Mouse (Mus musculus) kidney, postnatal 14 days (tissue): ENCODE results near the gene Rhbdf2.
A peak's percentile ranks its signal among the peaks of the same experiment; 100 is the strongest.
"Not testable (repeated sequence)": the region's sequence is repeated elsewhere in the genome, so short reads cannot be mapped to it uniquely, and the experiment has no call there.

Experiments
- DNase-seq: peaks from one replicate; pipeline ENCODE4 v3.0.0; 2022; ENCODE audit warnings: mixed read lengths

The Rhbdf2 gene

GRCm38 (mm10) chr11:116643579-116644224 lies 16.9 kb upstream of the Rhbdf2 start:
- DNase-seq = no peak

DNA sequence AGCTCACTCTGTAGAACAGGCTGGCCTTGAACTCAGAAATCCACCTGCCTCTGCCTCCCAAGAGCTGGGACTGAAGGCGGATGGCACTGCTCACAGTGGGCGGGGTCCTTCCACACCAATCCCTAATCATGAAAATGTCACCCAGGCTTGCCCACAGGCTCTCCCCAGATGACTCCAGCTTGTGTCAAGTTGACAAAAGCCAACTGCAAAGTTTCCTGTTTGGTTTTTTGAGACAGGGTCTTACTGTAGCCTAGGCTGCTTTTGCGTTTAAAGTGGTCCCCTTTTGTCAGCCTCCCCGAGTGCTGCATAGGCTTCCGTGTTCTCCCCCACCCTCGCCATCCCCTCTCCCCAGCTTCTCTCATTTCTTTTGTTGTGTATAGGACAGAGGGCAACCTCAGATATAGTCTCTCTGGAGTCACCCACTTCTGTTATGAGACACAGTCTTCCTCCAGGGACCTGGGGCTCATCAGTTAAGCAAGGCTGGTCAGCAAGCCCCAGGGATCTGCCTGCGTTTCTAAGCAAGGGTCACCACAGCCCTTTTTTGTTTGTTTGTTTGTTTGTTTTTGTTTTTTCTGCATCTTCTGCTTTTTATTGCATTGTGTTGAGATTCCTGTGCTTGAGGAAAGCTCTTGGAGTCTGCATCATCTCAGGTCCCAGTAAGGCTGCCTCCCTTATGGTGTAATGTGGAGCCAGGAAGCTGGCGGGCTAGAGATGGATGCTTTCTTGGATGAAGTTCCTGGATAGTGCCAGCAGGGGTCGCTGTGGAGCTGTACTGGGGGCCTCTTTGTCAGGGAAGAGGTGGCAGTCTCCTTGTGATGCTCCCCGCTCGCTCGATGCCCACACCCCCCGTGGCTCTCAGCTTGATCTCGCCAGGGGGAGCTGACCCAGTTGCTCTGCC lies 16.1 kb upstream of the Rhbdf2 start:
- DNase-seq = peak; percentile 86

- DNase-seq = no peak
Observed at GRCm38 (mm10) chr11:116641731-116642130, 14.9 kb upstream of the Rhbdf2 start.

GRCm38 (mm10) chr11:116641168-116641567 lies 14.3 kb upstream of the Rhbdf2 start:
- DNase-seq = no peak

DNA sequence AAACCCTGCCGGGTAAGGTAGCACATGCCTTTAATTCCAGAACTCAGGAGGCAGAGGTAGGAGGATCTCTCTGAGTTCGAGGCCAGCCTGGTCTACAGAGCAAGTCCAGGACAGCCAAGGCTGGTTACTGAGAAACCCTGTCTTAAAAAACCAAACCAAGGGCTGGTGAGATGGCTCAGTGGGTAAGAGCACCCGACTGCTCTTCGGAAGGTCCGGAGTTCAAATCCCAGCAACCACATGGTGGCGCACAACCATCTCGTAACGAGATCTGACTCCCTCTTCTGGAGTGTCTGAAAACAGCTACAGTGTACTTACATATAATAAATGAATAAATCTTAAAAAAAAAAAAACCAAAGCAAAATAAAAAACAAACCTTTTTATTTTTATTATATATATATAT lies 9.8 kb upstream of the Rhbdf2 start:
- DNase-seq = not testable (repeated sequence)

DNA sequence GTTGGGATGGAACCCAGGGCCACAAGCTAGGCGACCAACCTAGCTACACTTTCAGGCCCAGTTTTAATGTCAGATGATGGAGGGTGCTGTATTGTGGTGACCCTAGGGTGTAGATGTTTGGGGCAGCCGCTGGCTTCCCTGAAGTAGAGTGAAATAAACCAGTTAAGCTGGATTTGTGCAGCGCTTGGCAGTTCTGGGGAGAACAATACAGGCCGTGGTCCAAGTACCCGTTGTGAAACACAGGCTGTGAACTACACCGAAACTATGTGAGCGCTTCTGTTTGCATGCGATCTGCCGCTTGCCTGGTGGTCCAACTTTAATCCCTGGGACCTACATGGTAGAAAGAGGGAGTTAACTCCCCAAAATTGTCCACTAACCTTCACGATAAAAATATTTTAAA lies 6.1 kb upstream of the Rhbdf2 start:
- DNase-seq = no peak

DNA sequence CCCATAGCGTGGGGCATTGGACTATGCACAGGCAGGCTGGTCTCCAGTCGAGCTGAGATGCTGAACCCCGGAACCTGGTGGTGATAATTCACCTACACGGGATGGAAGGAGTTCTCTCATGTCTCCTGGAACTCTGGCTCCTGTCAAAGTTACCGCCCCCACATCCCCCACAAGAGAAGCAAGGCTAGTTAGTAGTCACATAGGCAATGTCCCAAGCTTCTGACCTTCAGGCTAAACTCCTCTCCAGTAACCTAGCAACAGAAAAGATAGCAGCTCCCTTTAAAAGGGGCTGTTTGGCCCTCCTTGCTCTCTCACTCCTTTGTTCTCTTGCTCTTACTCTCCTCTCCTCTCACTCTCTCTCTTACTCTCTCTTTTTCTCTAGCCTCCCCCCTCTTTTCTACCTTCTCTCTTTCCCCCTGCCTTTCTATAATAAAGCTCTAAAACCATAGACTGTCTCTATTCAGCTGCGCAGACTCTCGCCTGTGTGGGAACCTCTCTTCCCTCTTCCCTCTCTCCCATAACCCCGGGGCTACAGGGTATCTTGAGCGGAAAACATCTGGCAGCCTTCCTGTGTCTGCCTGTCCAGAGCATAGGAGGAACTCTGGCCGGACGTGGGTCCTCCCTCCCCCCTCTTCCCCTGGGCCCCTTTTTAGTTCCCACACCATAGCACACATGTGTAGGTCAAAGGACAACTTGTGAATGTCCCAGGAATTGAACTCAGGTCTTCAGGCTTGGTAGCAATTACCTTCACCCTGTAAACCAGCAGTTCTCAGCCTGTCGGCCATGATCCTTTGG lies 3.5 kb upstream of the Rhbdf2 start:
- peak; percentile 40 for DNase-seq

DNA sequence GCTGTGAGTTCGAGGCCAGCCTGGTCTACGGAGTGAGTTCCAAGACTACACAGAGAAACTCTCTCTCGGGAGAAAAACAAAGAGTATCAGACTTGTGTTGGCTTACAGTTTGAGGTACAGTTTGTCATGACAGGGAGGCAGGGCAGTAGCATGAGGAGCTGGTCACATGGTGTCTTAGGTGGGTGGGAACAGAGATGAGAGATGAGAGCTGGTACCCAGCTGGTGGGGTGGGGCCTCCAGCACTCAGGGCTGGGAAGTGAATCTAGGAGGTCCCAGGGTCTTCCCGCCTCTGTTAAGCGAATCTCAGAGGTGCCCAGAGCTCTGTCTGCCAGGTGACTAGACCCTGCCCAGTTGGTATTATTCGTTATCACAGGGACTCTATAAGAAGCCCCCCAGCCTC lies 2.7 kb upstream of the Rhbdf2 start:
- no peak for DNase-seq

DNA sequence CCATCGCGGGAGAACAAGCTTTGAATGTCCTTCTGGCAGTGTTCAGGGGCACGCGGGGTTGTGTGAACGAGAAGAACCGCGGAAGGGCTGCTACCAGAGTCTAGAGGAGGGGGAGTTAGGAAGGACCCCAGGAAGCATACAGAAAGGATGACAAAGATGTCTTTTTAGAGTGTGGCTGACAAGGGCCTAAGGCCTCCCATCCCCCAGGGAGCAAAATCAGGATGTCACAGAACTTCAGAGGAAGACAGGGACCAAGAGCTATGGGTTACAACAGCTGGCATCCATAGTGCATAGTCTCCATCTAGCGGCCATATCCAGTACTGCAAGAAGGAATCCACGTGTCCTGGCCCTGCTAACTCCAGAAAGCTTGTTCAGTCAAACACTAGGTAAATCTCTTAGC lies 1.9 kb upstream of the Rhbdf2 start:
- DNase-seq = peak; percentile 92

- DNase-seq = no peak
Observed at GRCm38 (mm10) chr11:116627072-116628020, 527 bp upstream of the Rhbdf2 start.

GRCm38 (mm10) chr11:116625081-116626000 lies 1.5 kb downstream of the Rhbdf2 start:
- DNase-seq = no peak

DNA sequence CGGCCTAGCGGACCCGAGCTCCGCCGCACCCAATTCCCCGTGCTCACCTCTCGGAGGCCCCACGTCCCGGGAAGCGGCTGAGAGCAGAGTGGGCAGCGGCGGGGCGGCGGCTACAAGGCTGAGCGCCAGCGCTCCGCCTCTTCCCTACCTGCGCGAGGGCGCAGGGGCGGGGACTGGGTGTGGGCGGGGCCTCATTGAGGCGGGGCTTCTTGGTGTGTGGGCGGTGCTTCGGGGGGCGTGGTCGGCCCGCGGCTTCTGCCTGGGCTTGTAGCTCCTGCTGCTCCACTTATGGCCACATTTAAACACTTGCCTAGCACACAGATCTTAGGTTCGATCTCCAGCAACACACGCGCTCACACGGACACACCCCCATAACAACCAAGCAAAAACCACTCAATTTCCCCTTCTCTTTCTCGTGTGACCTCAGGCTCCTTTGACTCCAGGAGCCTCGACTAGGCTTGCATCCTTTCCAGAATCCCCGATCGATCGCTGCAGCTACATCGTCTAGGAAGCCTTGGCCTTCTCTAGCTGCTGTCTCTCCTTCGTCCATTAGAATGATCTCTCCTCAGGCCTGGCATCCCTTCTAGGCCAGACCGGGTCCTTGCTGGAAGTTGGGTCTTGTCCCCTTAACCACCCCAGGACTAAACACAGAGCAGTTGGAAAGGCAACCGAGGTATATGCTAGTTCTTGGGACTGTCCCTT lies 2.5 kb downstream of the Rhbdf2 start:
- peak; percentile 93 for DNase-seq

GRCm38 (mm10) chr11:116623281-116624124 lies 3.3 kb downstream of the Rhbdf2 start:
- no peak for DNase-seq

GRCm38 (mm10) chr11:116621258-116621704 lies 5.5 kb downstream of the Rhbdf2 start:
- peak; percentile 81 for DNase-seq

GRCm38 (mm10) chr11:116620559-116621253 lies 6.1 kb downstream of the Rhbdf2 start:
- no peak for DNase-seq

GRCm38 (mm10) chr11:116620073-116620472 lies 6.7 kb downstream of the Rhbdf2 start:
- DNase-seq = no peak

GRCm38 (mm10) chr11:116619561-116619960 lies 7.3 kb downstream of the Rhbdf2 start:
- no peak for DNase-seq

DNA sequence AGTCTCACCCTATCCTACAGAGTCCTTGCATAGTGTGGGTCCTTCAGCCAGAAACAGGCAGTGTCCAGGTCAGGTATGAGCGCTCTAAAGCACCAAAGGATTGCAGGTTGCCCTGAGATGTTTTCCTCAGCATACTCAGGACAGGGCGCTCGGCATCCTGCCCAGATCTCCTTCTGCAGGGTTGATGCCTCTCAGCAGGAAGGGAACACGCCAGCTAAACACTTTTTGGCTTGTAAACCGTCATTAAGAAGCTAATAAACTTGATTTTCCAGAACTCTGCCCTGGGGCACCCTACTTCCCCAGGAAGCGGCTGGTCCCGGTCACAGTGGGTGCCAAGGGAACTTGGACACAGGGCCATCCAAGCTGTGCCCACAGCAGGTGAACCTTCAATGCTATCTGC lies 7.7 kb downstream of the Rhbdf2 start:
- DNase-seq = peak; percentile 69

DNA sequence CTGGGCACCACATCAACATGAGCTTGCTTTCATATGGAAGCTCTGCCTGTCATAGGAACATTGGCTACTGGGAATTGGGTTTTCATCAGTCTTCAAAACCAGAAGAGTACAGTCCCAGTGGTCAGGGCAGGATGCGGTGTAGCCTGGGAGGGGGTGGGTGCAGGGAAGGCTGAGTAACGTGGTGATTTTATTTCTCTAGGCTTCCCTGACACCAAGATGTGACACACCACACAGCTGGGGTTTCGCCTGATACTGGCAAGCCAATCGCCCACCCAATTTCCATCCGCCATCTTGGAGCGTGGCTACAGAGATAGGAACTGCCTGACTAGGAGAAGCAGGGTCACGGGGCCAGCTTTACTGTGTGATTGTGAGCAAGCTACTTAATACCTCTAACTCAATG lies 8.2 kb downstream of the Rhbdf2 start:
- no peak for DNase-seq
